Mouse (Mus musculus) gastrocnemius, postnatal 4 days (tissue): ENCODE measurements around the gene Cnot6. TPM values are rescaled to one million over a fixed set of nuclear protein-coding genes. Genes with fewer than 3 reads are reported as not detected.
A peak's percentile ranks its signal among the peaks of the same experiment; 100 is the strongest.

ENCODE experiments used
- DNase-seq, 2 experiments: peaks; one replicate each; pipeline ENCODE4 v3.0.0; 2021 to 2022; ENCODE audit warnings: low spot score in 2 of 2, mixed read lengths in 2 of 2
- long read RNA-seq, 2 experiments: library from polyadenylated mRNA; stranded (forward); transcript quantifications; one replicate each; pipeline ENCODE4 v2.0.0; 2021
- total RNA-seq, 2 experiments: library from RNA; stranded (reverse); gene quantifications; 2 replicates each; pipeline ENCODE4 v1.2.3; 2021

The Cnot6 gene
- total RNA-seq: 10 to 100 TPM; 58.3 to 63.2 TPM
- long read RNA-seq, experiment 1, full-length matches to known transcripts: 27 of 37 reads
- long read RNA-seq, experiment 1, partial matches to known transcripts: 2 of 37 reads
- long read RNA-seq, experiment 1, other reads (novel, unspliced or antisense): 8 of 37 reads
- long read RNA-seq, experiment 2, full-length matches to known transcripts: 18 of 29 reads
- long read RNA-seq, experiment 2, partial matches to known transcripts: 2 of 29 reads
- long read RNA-seq, experiment 2, other reads (novel, unspliced or antisense): 9 of 29 reads

GRCm38 (mm10) chr11:49712555-49713335 is at the start of gene Cnot6:
TSS of gene Cnot6 (minus strand) at chr11:49712723.
- peak; percentile 97 for DNase-seq

DNA sequence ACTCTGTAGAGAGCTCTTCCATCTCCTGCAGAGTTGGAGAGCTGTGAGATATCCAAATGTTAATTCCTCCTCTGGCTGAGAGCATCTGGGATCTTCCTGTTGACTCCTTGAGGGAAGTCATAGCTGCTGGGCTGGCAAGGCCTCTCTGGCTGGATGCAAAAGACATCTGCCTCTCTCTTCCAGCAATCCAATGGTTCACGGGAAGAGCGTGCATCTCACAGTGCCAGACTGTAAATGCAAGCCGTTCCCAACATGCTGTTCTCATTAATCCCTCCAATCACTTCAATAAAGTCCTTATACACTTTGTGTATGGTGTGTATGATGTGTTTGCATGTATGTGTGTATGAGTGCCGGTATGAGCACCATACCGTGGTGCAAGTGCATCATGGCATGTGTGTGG is 48.6 kb upstream of the Cnot6 start:
- peak in 1 of 2 experiments; percentile 28 for DNase-seq

DNA sequence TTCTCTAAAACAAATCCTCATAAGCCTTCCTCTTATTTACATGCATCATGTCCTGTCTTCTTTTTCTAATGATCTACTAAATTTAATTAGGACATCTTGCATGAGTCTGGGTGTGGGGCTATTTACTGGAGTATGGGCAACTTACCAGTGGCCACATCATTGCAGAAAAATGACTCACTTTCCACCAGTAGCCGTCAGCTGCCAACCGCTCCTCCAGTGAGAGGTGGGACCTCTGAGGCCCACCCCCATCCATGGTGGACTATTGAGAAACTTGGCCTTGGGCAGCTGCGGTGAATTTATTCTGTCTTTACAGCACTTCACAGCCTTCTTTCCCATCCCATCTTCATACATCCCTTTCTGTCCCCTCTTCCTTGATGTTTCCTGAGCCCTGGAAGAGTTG is 45.6 kb upstream of the Cnot6 start:
- DNase-seq: no peak

DNA sequence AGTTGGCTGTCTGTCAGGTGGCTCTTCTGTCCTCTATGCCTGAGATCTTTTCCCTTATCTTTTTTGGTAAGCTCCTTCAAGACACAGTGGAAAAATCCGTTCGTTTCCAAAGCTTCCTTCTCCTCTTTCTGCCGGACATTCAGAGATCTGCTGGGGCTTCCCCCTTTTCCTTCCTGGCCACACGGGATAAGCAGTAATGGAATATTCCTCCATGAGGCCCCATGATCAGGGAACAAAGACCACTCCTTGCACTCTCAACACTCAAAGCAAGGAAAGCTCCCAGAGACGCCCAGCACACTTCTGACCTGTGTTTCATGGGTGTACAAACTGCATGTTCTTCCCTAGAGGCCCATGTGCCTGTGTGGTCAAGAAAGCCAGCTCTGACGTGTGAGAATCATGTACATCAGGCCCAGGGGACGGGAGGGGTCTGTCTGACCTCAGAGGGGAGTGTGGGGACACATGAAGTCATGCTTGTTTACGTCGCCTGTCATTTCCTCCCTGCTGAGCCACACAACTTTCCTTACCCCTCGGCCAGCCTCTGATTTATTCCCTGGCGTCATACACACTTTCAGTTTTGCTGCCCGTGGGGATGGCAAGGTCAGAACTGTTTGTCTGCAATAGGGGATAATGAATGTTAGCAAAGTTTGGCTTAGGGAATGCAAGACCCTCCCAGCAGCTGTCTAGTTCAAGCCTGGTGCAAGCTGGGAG is 42.6 kb upstream of the Cnot6 start:
- peak in 1 of 2 experiments; percentile 37 for DNase-seq

DNA sequence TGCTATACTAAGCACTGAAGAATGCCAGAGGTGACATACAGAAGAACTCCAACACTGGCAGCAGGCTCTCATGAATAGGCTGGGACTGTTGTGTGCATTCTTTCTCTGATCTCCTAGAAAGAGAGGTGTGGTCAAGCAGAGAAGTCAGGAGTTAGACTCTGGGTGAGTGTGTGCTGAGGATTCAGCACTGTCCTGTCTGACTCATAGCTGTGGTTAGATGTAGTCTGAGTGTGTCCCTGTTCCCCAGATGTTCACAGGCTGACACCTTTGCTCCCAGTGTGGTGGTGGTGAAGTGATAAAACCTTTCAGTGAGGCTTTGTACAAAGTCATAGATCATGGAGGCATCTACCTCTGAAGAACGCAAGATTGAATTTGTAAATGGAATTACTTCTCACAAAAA is 34.2 kb upstream of the Cnot6 start:
- no peak for DNase-seq

DNA sequence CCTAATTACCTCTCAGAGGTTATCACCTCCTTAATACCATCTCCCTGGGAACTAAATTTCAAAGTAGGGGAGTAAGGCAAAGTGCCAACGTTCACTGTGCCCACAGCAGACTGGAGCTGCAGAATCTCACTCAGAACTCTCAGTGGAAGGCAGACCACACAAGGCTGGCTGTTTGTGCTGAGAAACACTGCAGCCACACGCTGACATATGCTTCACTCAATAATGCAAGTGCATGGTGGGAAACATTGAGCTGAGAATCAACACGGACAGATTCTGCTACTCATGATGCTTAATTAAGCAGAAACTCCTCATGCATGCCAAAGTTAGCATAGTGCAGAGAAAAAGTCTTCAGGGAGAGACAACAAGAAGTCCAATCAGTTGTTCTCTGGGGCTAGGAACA is 33.3 kb upstream of the Cnot6 start:
- DNase-seq: no peak

GRCm38 (mm10) chr11:49744981-49745380 is 32.5 kb upstream of the Cnot6 start:
- no peak for DNase-seq

GRCm38 (mm10) chr11:49743634-49744033 is 31.1 kb upstream of the Cnot6 start:
- DNase-seq: no peak

DNA sequence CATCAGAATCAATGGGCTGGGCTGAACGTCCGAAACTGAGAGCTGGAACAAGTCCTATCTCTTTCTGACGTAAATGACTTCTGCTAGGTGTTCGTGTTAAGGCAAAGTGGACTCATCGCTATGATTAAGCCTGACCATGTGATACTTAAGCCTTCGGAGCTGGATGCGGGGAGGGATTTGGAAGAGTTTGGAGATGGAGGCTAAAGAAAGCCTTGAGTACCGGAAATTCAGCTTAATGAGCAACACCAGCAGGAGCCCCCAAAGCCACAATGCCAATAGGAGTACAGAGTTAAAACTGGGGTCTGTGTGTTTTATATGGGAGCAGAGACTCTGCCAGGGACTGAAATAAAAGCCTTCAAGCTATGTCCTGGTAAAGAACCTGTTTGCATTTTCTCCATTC is 29.7 kb upstream of the Cnot6 start:
- no peak for DNase-seq

- no peak for DNase-seq
Observed at GRCm38 (mm10) chr11:49739776-49740175, 27.3 kb upstream of the Cnot6 start.

DNA sequence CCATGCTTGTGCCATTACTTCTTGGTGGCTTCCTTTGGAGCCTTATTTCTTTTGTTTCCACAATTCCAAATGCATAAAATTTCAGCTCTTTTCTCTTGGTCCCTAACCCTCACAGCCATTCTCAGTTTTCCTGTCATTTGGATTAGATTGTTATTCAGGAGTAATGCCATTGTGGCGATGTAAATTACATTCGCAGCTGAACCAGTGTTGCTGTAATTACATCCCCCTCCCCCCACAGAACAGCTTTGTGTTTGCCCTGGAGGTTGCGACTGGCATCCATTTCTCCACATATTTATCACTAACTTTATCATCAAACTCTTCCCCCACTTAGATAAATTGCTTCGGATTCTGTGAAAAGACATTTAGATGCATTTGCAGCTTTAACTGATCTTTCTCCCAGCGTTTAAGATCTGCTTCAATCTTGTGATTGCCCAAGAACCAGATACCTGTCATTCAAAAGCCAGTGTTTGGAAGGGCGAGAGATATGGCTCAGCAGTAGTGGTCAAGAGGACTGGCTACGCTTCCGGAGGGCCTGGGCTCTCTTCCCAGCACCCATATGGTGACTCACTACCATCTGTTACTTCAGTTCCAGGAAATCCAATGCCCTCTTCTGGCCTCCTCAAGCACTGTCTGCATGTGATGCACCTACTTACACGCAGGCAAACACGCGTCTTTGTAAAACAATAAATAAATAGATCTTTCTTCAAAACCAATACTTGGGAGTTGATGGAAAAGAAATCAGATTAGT is 26.3 kb upstream of the Cnot6 start:
- no peak for DNase-seq

- DNase-seq: no peak
Observed at GRCm38 (mm10) chr11:49737625-49738024, 25.1 kb upstream of the Cnot6 start.

DNA sequence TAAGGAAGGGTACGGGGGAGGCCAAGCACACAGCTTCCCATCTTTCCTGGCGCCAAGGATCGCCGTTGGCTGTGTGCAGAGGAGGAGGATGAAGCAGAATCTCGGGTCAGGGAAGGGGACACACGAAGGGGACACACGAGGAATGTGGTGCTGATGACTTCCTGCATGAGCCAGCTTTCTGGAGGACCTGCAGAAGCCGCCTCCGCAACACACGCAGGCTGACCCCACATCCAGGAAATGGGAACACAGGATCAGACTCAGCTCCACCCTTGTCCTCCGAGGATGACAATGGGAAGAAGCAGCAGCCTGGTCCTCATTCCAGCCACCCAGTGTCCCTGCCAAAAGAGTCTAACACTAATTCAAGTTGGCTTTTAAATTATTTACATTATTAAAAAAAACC is 22.2 kb upstream of the Cnot6 start:
- no peak for DNase-seq

DNA sequence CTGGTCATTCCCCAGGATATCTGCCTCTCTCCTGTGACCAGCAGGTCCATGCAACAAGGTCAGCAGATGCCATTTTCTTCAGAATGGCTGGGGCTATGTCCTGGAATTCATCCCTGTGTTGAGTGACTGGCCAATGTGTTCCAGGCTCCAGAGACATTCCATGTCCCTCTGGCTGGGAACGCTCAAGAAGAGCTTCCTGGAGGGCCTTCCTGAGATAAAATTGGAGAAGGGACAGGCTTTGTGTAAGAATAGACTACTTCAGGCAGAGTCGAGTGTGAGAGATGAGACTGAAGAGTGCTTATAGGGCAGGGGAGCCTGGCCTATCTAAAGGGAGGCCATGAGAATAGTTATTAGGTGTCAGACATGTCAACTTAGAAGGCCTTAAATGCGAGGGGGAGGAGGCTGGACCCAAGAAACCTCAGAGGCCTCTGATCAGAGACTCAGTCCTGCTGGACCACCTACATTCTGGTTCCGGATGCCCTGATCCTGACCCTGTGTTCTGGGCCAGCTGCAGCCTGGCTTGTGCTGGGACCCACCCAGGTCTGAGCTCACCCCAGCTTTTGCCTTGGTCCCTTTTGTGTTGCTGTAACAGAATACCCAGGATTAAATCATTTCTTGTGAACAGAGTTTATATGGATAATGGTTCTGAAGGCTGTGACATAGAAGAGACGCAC is 17.9 kb upstream of the Cnot6 start:
- DNase-seq: no peak

- DNase-seq: peak; percentile 30 to 55
Observed at GRCm38 (mm10) chr11:49727877-49728276, 15.4 kb upstream of the Cnot6 start.

GRCm38 (mm10) chr11:49726800-49727199 is 14.3 kb upstream of the Cnot6 start:
- no peak for DNase-seq

GRCm38 (mm10) chr11:49724676-49725075 is 12.2 kb upstream of the Cnot6 start:
- no peak for DNase-seq

GRCm38 (mm10) chr11:49723281-49723680 is 10.8 kb upstream of the Cnot6 start:
- no peak for DNase-seq

DNA sequence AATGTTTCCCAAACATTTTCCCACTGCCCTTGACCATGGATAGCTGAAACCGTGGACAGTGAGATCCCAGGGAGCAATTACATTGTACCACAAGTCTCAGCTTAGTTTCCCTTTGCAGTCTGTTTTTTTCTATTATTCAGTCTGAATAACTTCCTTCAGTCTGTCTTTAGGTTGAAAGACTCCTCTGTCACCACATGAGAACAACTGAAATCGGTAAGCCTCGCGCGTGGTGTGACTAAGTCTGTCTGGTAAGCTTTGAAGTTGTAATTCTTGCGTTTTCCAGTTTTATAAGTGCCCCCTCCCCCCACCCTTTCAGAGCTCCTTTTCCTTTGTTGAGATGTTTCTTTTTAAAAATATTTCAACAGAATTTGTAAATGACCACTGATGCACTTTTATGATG is 10.2 kb upstream of the Cnot6 start:
- DNase-seq: no peak

DNA sequence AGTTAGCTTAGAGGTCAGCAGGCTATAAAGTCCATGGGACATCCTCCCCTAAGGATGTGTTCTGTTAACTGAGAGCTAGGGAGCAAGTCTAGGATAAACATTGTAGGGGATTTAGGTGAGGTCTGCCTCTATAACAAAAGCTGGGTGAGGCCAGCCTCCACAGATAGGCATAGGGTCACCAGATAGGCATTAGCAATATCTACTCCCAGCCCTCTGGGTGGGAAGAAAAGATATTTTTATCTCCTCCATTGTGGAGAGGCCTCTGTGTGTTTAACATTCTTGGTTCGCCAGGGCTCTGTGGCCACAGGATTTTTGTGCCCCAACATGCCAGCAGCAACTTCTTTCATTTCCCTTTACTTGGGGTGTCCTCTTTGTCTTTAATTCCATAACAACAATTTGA is 8.8 kb upstream of the Cnot6 start:
- no peak for DNase-seq
